Mouse (Mus musculus) gastrocnemius, postnatal 4 days (tissue): ENCODE measurements around the gene Thtpa. TPM values are rescaled to one million over a fixed set of nuclear protein-coding genes. Genes with fewer than 3 reads are reported as not detected.

ENCODE experiments used
- DNase-seq, 2 experiments: peaks; one replicate each; pipeline ENCODE4 v3.0.0; 2021 to 2022; ENCODE audit warnings: low spot score in 2 of 2, mixed read lengths in 2 of 2
- total RNA-seq, 2 experiments: library from RNA; stranded (reverse); gene quantifications; 2 replicates each; pipeline ENCODE4 v1.2.3; 2021

Gene Thtpa
- total RNA-seq, 2 experiments from 2014 or later, result 12.9 to 14.0 TPM

GRCm38 (mm10) chr14:55077481-55078365, 16.9 kb upstream of the Thtpa start:
- DNase-seq, result no peak

DNA sequence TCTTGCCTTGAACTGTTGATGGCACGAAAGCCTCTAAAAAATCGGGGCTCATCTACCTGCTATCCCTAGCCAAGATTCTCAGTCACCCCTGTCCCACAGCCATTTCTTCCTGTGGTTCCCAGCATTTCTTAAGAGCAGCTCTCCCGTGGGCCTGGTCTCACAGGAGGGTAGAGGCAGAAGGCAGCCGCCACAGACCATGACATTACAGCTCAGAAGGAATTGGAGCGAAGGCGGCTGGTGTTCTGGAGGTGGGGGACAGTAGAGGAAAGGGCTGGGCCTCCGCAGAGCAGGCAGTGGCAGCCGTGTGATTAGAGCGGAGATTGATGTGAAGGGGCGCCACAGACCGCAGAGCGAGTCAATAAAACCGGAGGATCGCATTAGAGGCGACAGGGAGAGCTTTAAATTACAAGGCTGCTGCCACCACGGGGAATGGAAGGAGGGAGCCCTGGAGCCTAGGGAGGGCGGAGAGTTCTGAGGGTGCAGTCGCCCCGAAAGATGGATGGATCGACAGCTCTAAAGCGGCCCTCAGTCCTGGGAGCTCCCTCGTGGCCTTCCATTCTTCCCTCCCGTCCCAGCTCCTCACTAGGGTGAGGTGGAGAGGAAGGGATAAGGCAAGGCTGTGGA, 16.1 kb upstream of the Thtpa start:
- DNase-seq, result no peak

DNA sequence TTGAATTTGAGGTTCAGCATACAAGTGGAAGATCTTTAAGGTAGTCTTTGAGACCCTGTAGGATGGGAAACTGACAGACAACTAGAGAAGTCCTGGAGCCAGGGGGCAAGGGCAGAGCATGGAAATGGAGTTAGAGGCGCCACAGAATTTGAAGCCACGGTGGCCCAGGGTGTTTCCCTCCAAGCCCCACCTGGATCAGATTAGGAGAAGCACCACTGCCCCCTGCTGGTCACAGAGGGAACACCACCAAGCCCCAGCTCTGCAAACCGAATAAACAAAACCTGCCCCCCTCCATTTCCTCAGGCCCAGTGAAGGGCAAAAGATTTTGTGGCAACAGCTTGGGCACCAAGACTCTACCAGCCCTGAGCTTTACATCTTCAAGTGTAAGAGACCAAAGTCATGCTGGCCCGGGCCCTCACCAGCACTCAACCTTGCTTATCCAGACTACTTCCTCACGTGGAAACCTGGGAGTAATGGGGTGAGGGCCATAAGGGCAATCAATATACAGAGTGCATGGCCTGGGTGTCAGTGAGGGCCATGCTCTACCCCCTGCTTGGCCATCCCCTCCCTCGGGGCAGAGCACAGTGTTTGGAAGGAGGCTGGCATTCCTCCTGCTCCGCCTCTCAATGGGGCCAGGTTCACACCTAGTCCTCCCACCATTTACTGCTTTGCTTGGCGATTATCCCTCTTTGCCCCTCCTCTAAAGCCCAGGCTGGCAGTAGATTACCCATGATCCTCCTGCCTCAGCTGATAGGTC, 15.2 kb upstream of the Thtpa start:
- peak; percentile 63 to 71 for DNase-seq

DNA sequence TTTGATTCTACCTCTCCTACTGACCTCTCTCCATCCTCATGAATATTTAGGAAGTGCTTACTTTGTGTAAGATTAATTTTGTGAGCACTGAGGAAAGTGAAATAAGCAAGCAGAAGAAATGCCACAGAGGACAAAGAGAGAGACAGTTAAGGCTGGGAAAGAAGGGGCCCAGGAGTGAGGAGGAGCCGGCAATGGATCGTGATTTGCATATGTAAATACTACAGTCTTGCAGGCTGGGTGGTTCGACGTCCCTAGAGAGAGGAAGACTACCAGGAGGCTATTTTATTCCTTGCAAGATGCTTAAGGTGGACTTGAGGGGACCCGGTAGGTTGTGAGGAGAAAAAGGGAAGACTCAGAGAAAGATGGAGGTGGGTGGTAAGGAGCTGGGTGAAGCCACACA, 13.5 kb upstream of the Thtpa start:
- no peak for DNase-seq

- DNase-seq, result no peak
These were observed 11.1 kb upstream of the Thtpa start for GRCm38 (mm10) chr14:55083481-55083880.

DNA sequence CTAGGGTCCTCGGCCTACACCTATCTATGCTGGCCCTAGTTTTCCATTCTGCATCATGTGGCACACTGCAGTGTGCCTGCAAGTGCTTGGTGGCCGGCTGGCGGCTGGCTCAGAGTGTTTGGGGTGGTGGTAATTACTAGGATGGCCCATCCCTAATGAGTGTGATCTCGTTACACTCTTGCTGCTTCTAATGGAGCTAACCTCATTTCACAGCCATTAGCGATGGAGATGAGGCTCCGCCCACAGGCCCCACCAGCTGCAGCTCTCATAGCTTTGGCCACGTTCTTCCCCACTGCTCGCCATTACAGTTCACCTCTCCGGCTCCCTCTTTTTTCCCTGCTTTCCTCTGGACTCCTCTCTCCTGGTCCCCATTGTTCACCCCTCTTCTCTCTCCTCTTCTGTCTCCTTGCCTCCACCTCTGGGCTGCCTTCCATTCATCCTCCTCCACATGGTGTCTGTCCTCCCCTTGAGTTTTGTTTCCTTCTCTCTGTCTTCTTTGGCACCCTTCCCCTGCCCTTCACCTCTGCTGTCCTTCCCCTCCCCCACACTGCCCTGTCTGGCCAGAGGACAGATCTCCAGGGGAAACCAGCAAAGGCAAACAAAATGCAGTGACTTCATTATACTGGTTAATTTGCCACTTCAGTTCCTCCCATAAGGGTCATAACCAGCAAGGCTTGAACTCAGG, 9.1 kb upstream of the Thtpa start:
- no peak for DNase-seq

DNA sequence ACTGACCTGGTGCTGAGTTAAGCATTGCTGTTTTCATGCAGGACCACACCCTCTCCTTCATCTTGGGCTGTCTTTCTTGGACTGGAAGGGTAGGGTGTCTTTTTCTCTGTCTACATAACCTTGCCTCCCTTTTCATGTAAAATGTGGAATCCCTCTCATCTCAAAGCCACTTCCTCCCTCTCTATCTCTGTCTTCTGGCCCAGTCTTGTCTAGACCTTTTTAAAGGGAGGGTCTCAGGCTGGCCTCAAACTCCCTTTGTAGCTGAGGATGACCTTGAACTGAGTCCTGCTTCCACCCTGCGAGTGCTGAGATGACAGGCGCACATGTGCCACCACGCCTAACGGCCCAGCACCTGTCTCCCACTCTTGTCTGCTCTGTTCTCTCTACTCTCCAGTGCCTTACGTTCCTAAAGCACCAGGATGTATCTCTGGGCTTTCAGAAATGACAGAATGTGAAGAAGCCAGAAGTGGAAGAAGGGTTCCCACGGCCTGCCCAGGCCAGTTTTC, 8.5 kb upstream of the Thtpa start:
- no peak for DNase-seq

DNA sequence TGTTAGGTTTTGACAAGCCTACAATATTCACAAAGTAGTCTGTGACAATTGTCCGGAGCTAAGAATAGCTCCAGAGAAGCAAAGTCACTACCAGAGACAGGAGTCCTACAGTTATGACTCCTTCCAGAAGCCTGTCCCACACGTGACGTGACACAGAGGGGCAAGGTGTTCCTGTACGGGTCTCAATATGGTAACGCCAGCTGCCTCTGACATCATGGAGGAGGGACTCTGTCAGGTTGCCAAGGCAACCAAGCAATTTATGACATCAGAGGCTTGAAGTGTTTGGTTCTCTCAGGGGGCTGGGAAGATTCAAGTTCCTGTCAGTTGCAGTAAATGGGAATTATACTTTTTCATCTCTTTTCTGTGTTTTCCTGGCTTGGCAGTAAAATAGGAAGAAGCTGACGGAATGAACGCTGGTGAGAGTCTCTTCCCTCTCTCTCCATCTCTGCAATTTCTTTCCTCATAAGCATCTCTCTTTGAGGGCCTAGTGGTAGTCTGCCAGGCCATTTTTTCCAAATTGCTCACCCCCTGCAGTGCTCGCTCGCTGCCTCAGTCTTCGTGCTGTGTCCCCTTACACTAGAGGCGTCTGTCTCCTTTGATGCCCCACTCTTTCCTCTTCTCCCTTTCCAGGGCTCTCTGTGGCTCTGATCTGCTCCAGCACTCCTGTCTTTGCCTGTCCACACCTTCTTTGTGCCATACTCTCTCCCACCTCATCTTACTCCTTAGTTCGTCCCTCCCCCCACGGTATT, 5.2 kb upstream of the Thtpa start:
- DNase-seq, result no peak

- no peak for DNase-seq
These were observed 3.2 kb upstream of the Thtpa start for GRCm38 (mm10) chr14:55091209-55091865.

GRCm38 (mm10) chr14:55092011-55092577, 2.5 kb upstream of the Thtpa start, which contains the start of gene Zfhx2:
Gene Zfhx2 (minus strand): TSS chr14:55092324.
- DNase-seq, result peak; percentile 64 to 88

GRCm38 (mm10) chr14:55093927-55094326, 657 bp upstream of the Thtpa start:
- no peak for DNase-seq

DNA sequence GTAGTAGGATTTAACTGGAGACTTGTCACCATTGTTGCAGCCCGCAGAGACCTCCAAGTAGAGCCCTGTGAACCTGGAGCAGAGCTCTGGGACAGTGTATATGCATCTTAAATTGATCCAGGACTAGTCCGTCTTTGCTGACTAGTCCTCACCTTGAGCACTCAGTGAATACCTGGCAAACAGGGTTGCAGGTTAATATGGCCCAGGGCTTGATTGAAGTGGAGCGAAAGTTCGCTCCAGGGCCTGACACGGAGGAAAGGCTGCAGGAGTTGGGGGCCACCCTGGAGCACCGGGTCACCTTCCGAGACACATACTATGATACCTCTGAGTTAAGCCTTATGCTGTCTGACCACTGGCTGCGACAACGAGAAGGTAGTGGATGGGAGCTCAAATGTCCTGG, 679 bp downstream of the Thtpa start:
- no peak for DNase-seq

- DNase-seq, result no peak
These were observed 1.1 kb downstream of the Thtpa start for GRCm38 (mm10) chr14:55095671-55096070.

GRCm38 (mm10) chr14:55096573-55097087, 2.0 kb downstream of the Thtpa start:
- no peak for DNase-seq

DNA sequence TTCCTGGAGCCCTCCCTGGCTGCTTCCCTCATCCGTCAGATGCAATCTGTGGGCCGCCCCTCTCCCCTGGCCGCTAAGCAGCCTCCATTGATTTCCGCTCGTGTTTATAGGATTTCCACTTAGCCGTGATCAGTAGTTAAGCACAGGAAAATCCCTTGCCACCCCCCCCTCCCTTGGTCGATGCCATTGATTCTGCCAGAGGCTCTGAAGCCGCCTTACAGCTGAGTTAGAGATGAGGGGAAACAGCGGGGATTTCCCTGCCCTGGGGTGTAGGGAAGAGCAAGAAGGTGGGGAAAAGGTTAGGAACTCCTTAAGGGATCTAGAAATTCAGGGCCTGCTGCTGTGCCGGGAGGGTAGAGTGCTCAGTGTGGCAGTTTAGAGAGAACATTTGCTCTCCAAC, 3.1 kb downstream of the Thtpa start:
- DNase-seq, result no peak

GRCm38 (mm10) chr14:55098067-55098466, 3.5 kb downstream of the Thtpa start:
- no peak for DNase-seq

GRCm38 (mm10) chr14:55101592-55101991, 7.0 kb downstream of the Thtpa start:
- no peak for DNase-seq

GRCm38 (mm10) chr14:55102253-55102785, 7.7 kb downstream of the Thtpa start:
- no peak for DNase-seq

- DNase-seq, result no peak
These were observed 9.8 kb downstream of the Thtpa start for GRCm38 (mm10) chr14:55104365-55104764.
